Mouse (Mus musculus): ENCODE measurements at regions not wholly inside any gene's neighbourhood (a gene's known extent, or its start where the extent isn't known, plus 50 kb on each side); places are given as distances from the start of the nearest gene placed in this dataset.
"Not testable (repeated sequence)": the region's sequence is repeated elsewhere in the genome, so short reads cannot be mapped to it uniquely, and the experiment has no call there.

DNA sequence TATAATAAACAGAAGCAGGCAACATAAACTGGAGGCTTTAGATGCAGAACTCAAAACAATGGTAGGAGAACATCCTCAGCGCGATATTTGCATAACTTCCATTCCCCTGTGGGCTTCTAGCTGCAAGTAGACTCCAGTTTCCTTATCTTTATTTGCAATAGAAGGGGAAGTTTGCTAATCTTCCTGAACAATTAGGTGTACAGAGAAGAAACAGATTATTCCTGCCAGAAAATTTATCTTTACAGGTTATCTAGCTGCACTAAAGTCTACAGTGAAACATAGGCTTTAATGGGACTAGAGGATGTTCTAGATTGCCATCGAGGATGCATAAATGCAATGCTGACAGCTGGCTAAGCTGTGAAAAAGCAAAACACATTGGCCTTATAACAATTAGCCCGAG is 1544.0 kb downstream of the Efna5 start:
- 82% methylated on average over 4 of the region's 4 CpGs for WGBS
- no peak overlapping the region for H3K4me2 ChIP-seq
- no peak for ATAC-seq (ENCODE audit: low FRiP score)

DNA sequence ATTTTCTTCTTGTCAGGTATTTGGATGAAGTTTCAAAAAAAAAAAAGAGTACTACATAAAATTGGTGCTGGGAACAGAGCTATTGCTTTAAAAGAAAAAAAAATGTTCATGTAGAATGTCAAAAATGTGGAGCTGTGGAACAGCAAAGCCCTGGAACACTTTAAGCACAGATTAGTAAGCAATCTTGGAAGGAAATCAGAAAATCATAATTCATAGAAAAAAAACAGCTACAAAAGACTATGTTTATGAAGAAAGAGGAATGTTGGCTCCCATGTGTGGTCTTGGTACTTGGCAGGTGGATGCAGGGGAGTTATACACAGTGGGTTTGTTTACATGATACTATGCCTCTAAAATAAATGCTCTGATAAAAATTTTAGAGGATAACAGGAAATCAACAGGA is 1555.7 kb downstream of the Efna5 start:
- no peak overlapping the region for H3K27ac ChIP-seq
- H3K4me1 ChIP-seq = no peaks in the 10 kb centered on the region
- H3K27me3 ChIP-seq = no peaks in the 10 kb centered on the region
- no peak overlapping the region for H3K9ac ChIP-seq
- no peaks in the 10 kb centered on the region for H3K9me3 ChIP-seq
- no peak overlapping the region for H3K4me3 ChIP-seq (replicated peaks)
- H3K4me2 ChIP-seq = no peak overlapping the region
- ATAC-seq (ENCODE audit: low FRiP score) = no peak
- no peaks in the 10 kb centered on the region for H3K36me3 ChIP-seq (replicated peaks)

More for the DNA sequence above, 1544.0 kb downstream of the Efna5 start:
- Histone ChIP-seq H3K9me3 (no peaks in the 10 kb centered on the region), H3K4me1 (no peaks in the 10 kb centered on the region), H3K4me3 (replicated peaks) (no peak overlapping the region), H3K27me3 (no peaks in the 10 kb centered on the region), H3K9ac (no peak overlapping the region), H3K36me3 (replicated peaks) (no peaks in the 10 kb centered on the region), H3K27ac (no peak overlapping the region)

GRCm38 (mm10) chr17:61320865-61321264 is 1560.3 kb downstream of the Efna5 start:
- 69% methylated on average over 4 of the region's 4 CpGs for WGBS
- Histone ChIP-seq H3K36me3 (replicated peaks) (no peaks in the 10 kb centered on the region), H3K27me3 (no peaks in the 10 kb centered on the region), H3K4me1 (no peaks in the 10 kb centered on the region), H3K27ac (no peak overlapping the region), H3K4me3 (replicated peaks) (no peak overlapping the region), H3K9me3 (no peaks in the 10 kb centered on the region), H3K9ac (no peak overlapping the region), H3K4me2 (no peak overlapping the region)
- ATAC-seq (ENCODE audit: low FRiP score) = no peak

- Histone ChIP-seq H3K4me3 (replicated peaks) (no peak overlapping the region), H3K4me2 (no peak overlapping the region), H3K27ac (no peak overlapping the region), H3K4me1 (no peaks in the 10 kb centered on the region), H3K36me3 (replicated peaks) (no peaks in the 10 kb centered on the region), H3K27me3 (no peaks in the 10 kb centered on the region), H3K9ac (no peak overlapping the region), H3K9me3 (no peaks in the 10 kb centered on the region)
- WGBS = 99% methylated on average over 2 of the region's 2 CpGs
- no peak for ATAC-seq (ENCODE audit: low FRiP score)
Observed at GRCm38 (mm10) chr17:61313424-61313823, 1567.7 kb downstream of the Efna5 start.

DNA sequence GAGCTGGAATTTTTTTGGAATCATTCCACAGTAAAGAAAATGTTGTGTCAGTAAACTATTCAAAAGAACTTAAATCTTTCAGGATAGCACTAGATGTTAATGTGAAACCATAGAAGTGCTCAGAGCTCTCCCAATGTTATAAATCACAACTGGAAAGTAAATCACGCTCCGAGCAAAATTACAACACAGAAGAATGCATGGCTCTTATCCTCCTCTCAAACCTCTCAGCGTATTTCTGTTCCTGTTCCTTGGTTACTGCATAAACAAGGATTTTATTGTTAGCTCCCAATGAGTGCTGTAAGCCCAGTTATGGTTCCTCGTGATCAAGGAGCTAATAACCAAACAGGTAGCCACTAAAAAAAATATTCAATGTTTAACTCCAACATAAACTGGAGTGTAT is 1569.9 kb downstream of the Efna5 start:
- H3K36me3 ChIP-seq (replicated peaks) = no peaks in the 10 kb centered on the region
- H3K9ac ChIP-seq = no peak overlapping the region
- no peak for ATAC-seq (ENCODE audit: low FRiP score)
- no peak overlapping the region for H3K4me2 ChIP-seq
- no peak overlapping the region for H3K27ac ChIP-seq
- H3K27me3 ChIP-seq = no peaks in the 10 kb centered on the region
- no peak overlapping the region for H3K4me3 ChIP-seq (replicated peaks)
- H3K4me1 ChIP-seq = no peaks in the 10 kb centered on the region
- WGBS = 86% methylated on average over 4 of the region's 4 CpGs
- H3K9me3 ChIP-seq = no peaks in the 10 kb centered on the region

DNA sequence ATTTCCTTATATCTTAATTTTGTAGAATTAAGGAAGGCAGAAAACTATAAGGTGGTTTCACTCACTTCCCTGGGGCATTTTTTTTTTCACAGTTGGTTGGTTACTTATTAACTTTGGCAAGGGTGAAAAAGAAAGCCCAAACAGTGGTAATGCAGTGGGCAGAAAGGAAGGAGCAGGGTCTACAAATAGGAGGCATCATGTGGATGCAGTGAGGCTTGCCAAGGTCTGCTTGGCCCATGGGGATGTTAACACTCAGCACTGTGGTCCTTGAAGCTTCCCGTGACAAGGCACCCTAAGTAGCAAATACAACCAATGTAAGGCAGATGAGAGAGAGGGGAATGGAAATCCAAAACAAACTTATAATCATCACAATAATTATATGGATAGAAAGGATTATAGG is 1577.5 kb downstream of the Efna5 start:
- no peaks in the 10 kb centered on the region for H3K9me3 ChIP-seq
- ATAC-seq (ENCODE audit: low FRiP score) = no peak
- H3K36me3 ChIP-seq (replicated peaks) = no peaks in the 10 kb centered on the region
- no peak overlapping the region for H3K4me3 ChIP-seq (replicated peaks)
- no peak overlapping the region for H3K9ac ChIP-seq
- no peak overlapping the region for H3K27ac ChIP-seq
- 79% methylated on average over 1 of the region's 1 CpGs for WGBS
- no peaks in the 10 kb centered on the region; the same call in 1 of the 2 replicates for H3K4me1 ChIP-seq
- no peaks in the 10 kb centered on the region for H3K27me3 ChIP-seq
- H3K4me2 ChIP-seq = no peak overlapping the region

GRCm38 (mm10) chr17:61301984-61302383 is 1579.1 kb downstream of the Efna5 start:
- Histone ChIP-seq H3K9ac (no peak overlapping the region), H3K27ac (no peak overlapping the region), H3K4me1 (no peaks in the 10 kb centered on the region; the same call in 1 of the 2 replicates), H3K4me3 (replicated peaks) (no peak overlapping the region), H3K9me3 (no peaks in the 10 kb centered on the region), H3K36me3 (replicated peaks) (no peaks in the 10 kb centered on the region), H3K4me2 (no peak overlapping the region), H3K27me3 (no peaks in the 10 kb centered on the region)
- whole genome bisulfite sequencing = 65% methylated on average over 1 of the region's 1 CpGs
- peak; percentile 20; the same call in 1 of the 2 replicates for ATAC-seq (ENCODE audit: low FRiP score)

DNA sequence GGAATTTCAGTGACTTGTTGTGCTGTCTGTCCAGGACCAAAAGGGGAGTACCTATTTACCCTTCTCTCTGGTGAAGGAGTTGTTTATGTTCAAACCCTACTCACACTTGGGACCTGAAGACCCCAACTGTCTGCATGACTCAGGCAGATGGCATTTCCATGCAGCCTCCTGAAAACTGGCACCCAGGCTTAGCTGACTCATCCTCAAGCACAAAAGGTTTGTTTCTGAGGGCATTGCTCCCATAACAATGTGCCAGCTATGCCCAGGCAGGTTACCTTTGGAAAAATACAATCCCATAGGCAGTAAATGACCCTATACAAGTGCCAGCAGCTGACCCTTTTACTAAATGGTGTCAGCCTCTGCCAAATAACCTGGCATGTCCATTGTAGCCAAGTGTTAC is 1579.9 kb downstream of the Efna5 start:
- no peaks in the 10 kb centered on the region for H3K27me3 ChIP-seq
- H3K27ac ChIP-seq = no peak overlapping the region
- H3K9me3 ChIP-seq = no peaks in the 10 kb centered on the region
- H3K36me3 ChIP-seq (replicated peaks) = no peaks in the 10 kb centered on the region
- no peak overlapping the region for H3K9ac ChIP-seq
- ATAC-seq (ENCODE audit: low FRiP score) = peak; percentile 53; the same call in 1 of the 2 replicates
- no peak overlapping the region for H3K4me2 ChIP-seq
- H3K4me3 ChIP-seq (replicated peaks) = no peak overlapping the region
- H3K4me1 ChIP-seq = no peaks in the 10 kb centered on the region; the same call in 1 of the 2 replicates

GRCm38 (mm10) chr17:61291129-61291528 is 1590.0 kb downstream of the Efna5 start:
- Histone ChIP-seq H3K4me1 (no peaks in the 10 kb centered on the region), H3K36me3 (replicated peaks) (no peaks in the 10 kb centered on the region), H3K27me3 (no peaks in the 10 kb centered on the region), H3K4me3 (replicated peaks) (no peak overlapping the region), H3K9me3 (no peaks in the 10 kb centered on the region), H3K27ac (no peak overlapping the region), H3K9ac (no peak overlapping the region), H3K4me2 (no peak overlapping the region)
- 71% methylated on average over 3 of the region's 3 CpGs for WGBS
- ATAC-seq (ENCODE audit: low FRiP score) = peak; percentile 39; the same call in 1 of the 2 replicates

GRCm38 (mm10) chr17:61288590-61288989 is 1592.5 kb downstream of the Efna5 start:
- Histone ChIP-seq H3K4me2 (no peak overlapping the region), H3K27me3 (no peaks in the 10 kb centered on the region), H3K27ac (no peak overlapping the region), H3K4me3 (replicated peaks) (no peak overlapping the region), H3K9ac (no peak overlapping the region), H3K4me1 (no peaks in the 10 kb centered on the region), H3K36me3 (replicated peaks) (no peaks in the 10 kb centered on the region), H3K9me3 (no peaks in the 10 kb centered on the region)
- WGBS = 62% methylated on average over 2 of the region's 2 CpGs
- ATAC-seq (ENCODE audit: low FRiP score) = no peak

GRCm38 (mm10) chr17:61273631-61274030 is 1607.5 kb downstream of the Efna5 start:
- Histone ChIP-seq H3K27ac (no peak overlapping the region), H3K4me1 (no peaks in the 10 kb centered on the region), H3K4me2 (no peak overlapping the region), H3K9ac (no peak overlapping the region), H3K9me3 (no peaks in the 10 kb centered on the region), H3K4me3 (replicated peaks) (no peak overlapping the region), H3K36me3 (replicated peaks) (no peaks in the 10 kb centered on the region), H3K27me3 (no peaks in the 10 kb centered on the region)
- no peak for ATAC-seq (ENCODE audit: low FRiP score)

DNA sequence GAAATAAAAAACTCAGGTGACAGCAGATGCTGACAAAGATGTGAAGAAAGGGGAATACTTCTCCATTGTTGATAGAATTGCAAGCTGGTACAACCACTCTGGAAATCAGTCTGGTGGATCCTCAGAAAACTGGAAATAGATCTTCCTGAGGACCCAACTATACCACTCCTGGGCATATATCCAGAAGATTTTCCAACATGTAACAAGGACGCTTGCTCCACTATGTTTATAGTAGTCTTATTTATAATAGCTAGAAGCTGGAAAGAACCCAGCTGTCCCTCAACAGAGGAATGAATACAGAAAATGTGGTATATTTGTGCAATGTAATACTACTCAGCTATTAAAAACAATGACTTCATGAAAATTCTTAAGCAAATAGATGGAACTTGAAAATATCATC is 1624.6 kb downstream of the Efna5 start:
- H3K4me3 ChIP-seq (replicated peaks); H3K36me3 ChIP-seq (replicated peaks); H3K9ac ChIP-seq; H3K27me3 ChIP-seq; ATAC-seq (ENCODE audit: low FRiP score); H3K4me1 ChIP-seq; H3K27ac ChIP-seq; H3K9me3 ChIP-seq; H3K4me2 ChIP-seq: not testable (repeated sequence)
- 87% methylated on average over 1 of the region's 1 CpGs for WGBS

DNA sequence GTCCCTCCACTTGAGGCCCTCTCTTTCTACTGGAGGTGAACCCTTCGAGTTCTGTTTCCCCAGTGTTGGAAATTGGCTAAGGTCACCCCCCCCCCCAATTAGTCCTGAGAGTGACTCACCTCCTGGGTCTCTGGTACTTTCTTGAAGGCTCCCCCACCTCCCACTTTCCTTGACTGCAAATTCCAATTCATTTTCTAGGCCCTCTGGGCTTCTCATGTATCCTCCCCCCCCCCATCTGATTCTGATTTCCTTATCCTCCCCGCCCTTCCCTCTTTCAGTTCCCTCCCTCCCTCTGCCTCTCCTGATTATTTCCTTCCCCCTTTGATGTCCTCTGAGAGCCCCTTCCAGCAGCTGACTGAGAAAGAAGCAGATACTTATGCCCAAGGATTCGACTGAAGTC is 1632.7 kb downstream of the Efna5 start:
- Histone ChIP-seq H3K27ac (no peak overlapping the region), H3K9ac (no peak overlapping the region), H3K27me3 (no peaks in the 10 kb centered on the region), H3K9me3 (no peaks in the 10 kb centered on the region), H3K4me1 (no peaks in the 10 kb centered on the region), H3K4me3 (replicated peaks) (no peak overlapping the region), H3K36me3 (replicated peaks) (no peaks in the 10 kb centered on the region), H3K4me2 (no peak overlapping the region)
- WGBS = 70% methylated on average over 3 of the region's 3 CpGs
- ATAC-seq (ENCODE audit: low FRiP score) = no peak

Data from forebrain, embryonic 12.5 days (tissue).